Mouse (Mus musculus) megakaryocyte, embryonic 14.5 days (primary cell): ENCODE data around the gene Prickle3.
"Not testable (repeated sequence)": the region's sequence is repeated elsewhere in the genome, so short reads cannot be mapped to it uniquely, and the experiment has no call there.

Source experiments
- FLI1 ChIP-seq: IDR thresholded peaks from 2 replicates; pipeline ENCODE4 v1.6.1; 2012; ENCODE audit warnings: low read length, inconsistent platforms, mixed read lengths
- GATA1 ChIP-seq: IDR thresholded peaks from 3 replicates; pipeline ENCODE4 v1.6.1; 2012; ENCODE audit warnings: mixed read lengths, low read length, inconsistent platforms, borderline replicate concordance

DNA sequence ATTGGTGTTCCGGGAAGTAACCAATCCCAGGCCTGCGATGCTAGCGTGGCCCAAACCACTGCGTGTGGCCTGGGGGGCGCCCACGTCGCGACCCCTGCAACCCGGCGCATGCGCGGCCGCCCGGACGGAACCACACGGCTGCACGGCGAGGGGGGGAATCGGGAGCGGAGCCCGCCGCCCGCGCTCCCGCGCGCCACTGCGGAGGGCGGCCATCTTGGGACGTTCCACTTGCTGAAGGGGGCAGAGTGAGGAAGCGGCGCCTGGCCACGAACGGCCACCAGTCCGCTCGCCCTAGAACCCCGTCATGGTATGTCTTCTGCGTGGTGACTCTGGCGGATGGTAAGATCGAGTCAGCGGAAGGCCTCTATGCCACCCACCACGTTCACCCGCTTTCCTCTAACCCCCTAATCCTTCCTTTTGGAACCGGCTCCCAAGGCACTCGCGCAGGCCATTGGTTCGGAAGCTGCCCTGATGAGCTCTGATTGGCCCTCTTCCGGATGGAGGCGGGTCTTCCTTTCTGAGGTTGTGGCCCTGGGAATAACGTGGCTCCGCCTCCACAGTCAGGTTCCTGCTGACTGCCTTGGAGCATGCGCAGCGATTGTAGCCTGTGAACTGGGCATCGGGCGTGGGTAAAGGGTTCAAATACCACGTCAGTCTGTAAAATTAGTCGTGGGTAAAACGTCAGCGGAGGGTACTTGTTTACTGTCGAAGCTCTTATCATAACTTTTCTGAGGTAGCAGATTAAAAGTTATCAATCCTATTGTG is 57.3 kb downstream of the Prickle3 start, which contains the start of gene Wdr45:
- TF ChIP-seq GATA1, FLI1: not testable (repeated sequence)
